Mouse (Mus musculus) intestine, embryonic 15.5 days (tissue): ENCODE measurements around the gene Rasal3. TPM values are rescaled to one million over a fixed set of nuclear protein-coding genes. Genes with fewer than 3 reads are reported as not detected.
A peak's percentile ranks its signal among the peaks of the same experiment; 100 is the strongest.

Experiments
- ATAC-seq: fragments of 200-750 bp; cut with Nextera tagmentation; 2 replicates; pipeline ENCODE4 v1.8.0; 2017; ENCODE audit warnings: moderate TSS enrichment, moderate library complexity
- H3K27ac ChIP-seq: fragments of 300-500 bp; sonication (generic); 2 replicates; pipeline ENCODE4 v1.5.1; 2015; ENCODE audit warnings: mild to moderate bottlenecking, inconsistent platforms
- H3K27me3 ChIP-seq: fragments of 300-500 bp; sonication (generic); replicated peaks from 2 replicates; pipeline ENCODE4 v1.6.1; 2015; ENCODE audit warnings: inconsistent platforms
- H3K36me3 ChIP-seq: fragments of 300-500 bp; sonication (generic); 2 replicates; pipeline ENCODE4 v1.6.1; 2015; ENCODE audit warnings: inconsistent platforms
- H3K4me1 ChIP-seq: fragments of 300-500 bp; sonication (generic); replicated peaks from 2 replicates; pipeline ENCODE4 v1.6.1; 2015; ENCODE audit warnings: inconsistent platforms
- H3K4me2 ChIP-seq: fragments of 300-500 bp; sonication (generic); replicated peaks from 2 replicates; pipeline ENCODE4 v1.6.1; 2015; ENCODE audit warnings: mild to moderate bottlenecking, inconsistent platforms
- H3K4me3 ChIP-seq: fragments of 300-500 bp; sonication (generic); replicated peaks from 2 replicates; pipeline ENCODE4 v1.5.1; 2015; ENCODE audit warnings: inconsistent platforms
- H3K9ac ChIP-seq: fragments of 300-500 bp; sonication (generic); 2 replicates; pipeline ENCODE4 v1.6.1; 2015; ENCODE audit warnings: inconsistent platforms
- H3K9me3 ChIP-seq: fragments of 300-500 bp; sonication (generic); 2 replicates; pipeline ENCODE4 v1.6.1; 2016; ENCODE audit warnings: inconsistent platforms
- WGBS: fragments of 180-500 bp; shearing (Covaris S2); methylation state at CpG from one replicate; pipeline ENCODE4 v1.1.7; 2015; 5-methylcytosine and 5-hydroxymethylcytosine counted together
- polyA plus RNA-seq: library from polyadenylated mRNA; unstranded; fragments of >200 nt; fragmentation: Nextera tagmentation; extraction: Ambion mirVana; gene quantifications from 2 replicates; pipeline ENCODE4 v1.2.1, GENCODE M21; 2015

The Rasal3 gene
- polyA plus RNA-seq, 1 experiment from 2014 or later = 1.7 TPM

DNA sequence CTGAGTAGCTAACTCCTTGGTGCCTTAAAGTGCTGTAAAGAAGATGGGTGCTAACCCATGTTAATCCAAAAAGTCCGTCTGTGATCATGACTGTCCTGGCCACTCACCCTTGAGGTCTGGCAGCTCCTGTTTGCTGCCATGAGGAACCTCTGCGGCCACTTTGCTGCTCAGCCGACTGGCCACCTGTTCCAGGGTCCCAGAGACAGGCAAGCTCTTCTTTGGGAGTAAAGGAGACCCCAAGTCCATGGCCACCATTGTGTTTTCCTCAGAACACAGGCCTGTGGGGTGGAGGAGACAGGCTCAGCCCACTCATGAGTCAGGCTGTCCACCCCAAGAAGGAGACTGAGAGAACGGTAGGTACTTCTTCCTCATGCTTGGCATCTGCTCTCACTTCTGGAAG lies 40.7 kb downstream of the Rasal3 start:
- Histone ChIP-seq H3K4me1 (peaks cover 16% of the 10 kb centered on the region), H3K4me2 (peak overlapping the region; percentile 63), H3K9ac (peak overlapping the region; percentile 98), H3K4me3 (0 out of 2 replicates have a peak overlapping the region, but pooled peaks have one; percentile 95), H3K27me3 (no peaks in the 10 kb centered on the region), H3K9me3 (no peaks in the 10 kb centered on the region), H3K36me3 (peaks cover 36% of the 10 kb centered on the region), H3K27ac (no peak overlapping the region)
- no peak for ATAC-seq
- WGBS = 75% methylated on average over 4 of the region's 4 CpGs

DNA sequence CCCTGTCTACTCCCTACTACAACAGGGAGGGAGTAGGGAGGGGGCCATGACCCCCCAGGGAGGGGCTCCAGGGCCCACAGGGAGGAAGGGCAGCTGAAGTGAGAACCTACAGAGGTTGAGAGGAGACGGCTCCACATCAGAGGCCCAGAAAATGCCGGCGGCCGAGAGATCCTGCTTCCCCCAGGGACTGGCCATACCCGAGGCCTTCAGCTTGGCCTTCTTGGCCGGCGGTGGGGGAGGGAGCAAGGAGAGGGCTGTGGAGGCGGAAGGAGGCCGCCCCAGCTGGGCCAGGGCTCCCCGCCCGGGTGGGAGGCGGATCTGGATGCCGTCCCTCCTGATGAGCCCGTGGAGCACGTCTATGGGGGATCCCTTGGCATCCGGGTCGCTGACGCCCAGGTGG lies 43.5 kb downstream of the Rasal3 start:
- Histone ChIP-seq H3K9me3 (no peaks in the 10 kb centered on the region), H3K27ac (no peak overlapping the region), H3K27me3 (no peaks in the 10 kb centered on the region), H3K36me3 (peaks cover 61% of the 10 kb centered on the region), H3K4me1 (peaks cover 14% of the 10 kb centered on the region), H3K4me3 (no peak overlapping the region), H3K9ac (no peak overlapping the region), H3K4me2 (no peak overlapping the region)
- WGBS = 88% methylated on average over 18 of the region's 18 CpGs
- no peak for ATAC-seq

DNA sequence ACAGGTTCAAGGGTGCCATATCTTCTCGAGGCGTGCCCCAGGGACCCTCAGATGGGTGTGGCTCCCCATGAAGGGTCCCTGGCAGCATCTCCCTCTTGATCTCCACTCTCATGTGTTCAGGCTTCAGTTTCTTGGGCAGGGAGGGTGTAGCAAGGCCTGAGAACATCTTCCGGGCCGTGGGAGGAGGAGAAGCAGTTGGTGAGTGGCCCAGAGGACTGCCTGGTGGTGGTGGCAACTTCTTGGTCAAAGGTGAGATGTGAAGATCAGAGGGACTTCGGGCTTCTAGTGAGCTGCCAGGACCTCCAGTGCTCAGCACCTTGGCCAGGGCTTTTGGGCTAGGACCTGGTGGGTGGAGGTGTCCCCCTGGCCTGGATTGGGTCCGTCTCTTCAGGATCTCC lies 44.4 kb downstream of the Rasal3 start:
- H3K27me3 ChIP-seq = no peaks in the 10 kb centered on the region
- no peak overlapping the region for H3K4me3 ChIP-seq
- 87% methylated on average over 6 of the region's 6 CpGs for WGBS
- no peaks in the 10 kb centered on the region for H3K9me3 ChIP-seq
- H3K4me2 ChIP-seq = no peak overlapping the region
- peaks cover 65% of the 10 kb centered on the region for H3K36me3 ChIP-seq
- ATAC-seq = no peak
- peaks cover 10% of the 10 kb centered on the region for H3K4me1 ChIP-seq
- no peak overlapping the region for H3K27ac ChIP-seq
- no peak overlapping the region for H3K9ac ChIP-seq

DNA sequence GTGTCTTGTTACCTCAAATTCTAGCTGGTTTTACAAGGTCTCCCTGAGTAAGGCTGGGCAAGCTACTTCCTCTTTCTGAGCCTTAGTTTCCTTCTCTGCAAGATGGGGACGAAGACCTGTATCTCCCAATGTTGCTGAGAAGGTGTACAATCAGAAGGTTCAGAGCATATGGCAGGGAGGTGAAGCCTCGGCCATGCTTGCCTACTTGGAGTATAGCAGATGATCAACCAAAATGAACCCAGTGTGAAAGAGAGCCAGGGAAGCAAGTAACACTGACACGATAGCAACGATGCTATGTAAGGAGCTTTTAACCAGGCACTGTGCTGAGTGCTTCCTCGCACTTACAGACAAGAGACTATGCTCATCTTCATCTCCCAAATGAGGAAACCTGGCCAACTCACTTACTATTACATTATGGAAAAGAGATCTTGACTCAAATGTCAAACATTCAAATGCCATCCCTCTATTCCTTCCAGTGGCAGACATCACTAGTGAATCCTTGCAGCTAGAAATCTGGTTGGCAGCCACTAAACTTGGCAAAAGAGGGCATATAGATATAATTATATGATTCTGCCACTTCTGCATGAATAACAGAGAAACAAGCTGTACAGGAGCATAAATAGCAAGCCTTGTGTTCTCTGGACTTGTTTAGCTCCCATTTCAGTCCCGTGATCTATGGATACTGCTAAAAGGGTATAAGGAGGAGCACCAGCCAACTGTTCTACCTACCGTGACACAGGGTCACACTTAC lies 45.0 kb downstream of the Rasal3 start:
- Histone ChIP-seq H3K9me3 (no peaks in the 10 kb centered on the region), H3K36me3 (peaks cover 65% of the 10 kb centered on the region), H3K4me3 (no peak overlapping the region), H3K4me2 (no peak overlapping the region), H3K27me3 (no peaks in the 10 kb centered on the region), H3K4me1 (peaks cover 10% of the 10 kb centered on the region), H3K9ac (no peak overlapping the region), H3K27ac (no peak overlapping the region)
- 94% methylated on average over 7 of the region's 7 CpGs for WGBS
- ATAC-seq = no peak

DNA sequence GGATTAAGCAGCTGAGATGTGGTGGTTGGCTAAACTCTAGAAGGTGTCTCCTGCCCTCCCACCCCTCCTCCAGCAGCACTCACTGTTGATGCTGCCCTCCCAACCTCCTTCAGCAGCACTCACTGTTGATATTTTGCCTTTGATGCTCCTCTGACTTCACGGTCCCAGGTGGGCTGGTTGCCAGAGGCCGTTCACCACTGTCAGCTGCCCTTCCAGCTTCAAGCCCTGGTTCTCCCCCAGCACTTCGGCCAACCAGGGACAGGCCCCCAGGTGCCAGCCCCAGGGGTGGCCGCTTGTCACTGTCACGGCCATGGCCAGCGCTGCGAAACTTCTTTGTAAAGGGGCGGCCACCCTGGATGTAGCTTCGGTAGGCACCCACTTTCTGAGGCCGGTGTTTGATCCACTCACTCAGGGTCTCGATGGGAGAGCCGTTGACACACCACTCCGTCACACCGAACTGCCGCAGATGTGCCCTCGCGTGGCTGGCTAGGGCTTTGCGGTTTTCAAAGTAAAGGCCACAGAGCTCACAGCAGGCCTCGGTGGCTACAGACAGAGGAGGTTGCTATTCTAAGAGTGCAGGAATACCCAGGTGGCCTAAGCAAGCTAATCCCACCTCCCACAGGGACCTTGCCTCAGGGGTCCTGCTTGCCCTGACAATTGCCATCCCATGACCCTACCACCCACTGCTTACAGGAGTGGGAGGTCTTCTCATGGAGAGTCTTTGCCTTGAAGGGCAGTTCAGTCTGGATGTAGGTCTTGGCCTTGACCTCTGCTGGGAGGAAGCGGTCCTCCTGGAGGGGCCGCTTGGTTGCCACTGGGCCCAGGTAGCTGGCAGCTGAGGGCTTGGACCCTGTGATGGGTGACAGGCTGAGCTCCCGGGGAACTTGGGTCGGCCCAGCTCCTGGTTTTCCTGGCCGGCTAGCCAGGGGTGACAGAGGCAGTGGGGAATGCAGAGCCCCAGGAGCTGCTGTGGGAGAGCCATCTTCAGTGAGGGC lies 46.3 kb downstream of the Rasal3 start:
- no peaks in the 10 kb centered on the region for H3K27me3 ChIP-seq
- no peak overlapping the region for H3K27ac ChIP-seq
- peaks cover 65% of the 10 kb centered on the region for H3K36me3 ChIP-seq
- no peak overlapping the region for H3K9ac ChIP-seq
- no peaks in the 10 kb centered on the region for H3K4me1 ChIP-seq
- H3K4me2 ChIP-seq = no peak overlapping the region
- no peak for ATAC-seq
- no peak overlapping the region for H3K4me3 ChIP-seq
- no peaks in the 10 kb centered on the region for H3K9me3 ChIP-seq
- 89% methylated on average over 24 of the region's 24 CpGs for WGBS

DNA sequence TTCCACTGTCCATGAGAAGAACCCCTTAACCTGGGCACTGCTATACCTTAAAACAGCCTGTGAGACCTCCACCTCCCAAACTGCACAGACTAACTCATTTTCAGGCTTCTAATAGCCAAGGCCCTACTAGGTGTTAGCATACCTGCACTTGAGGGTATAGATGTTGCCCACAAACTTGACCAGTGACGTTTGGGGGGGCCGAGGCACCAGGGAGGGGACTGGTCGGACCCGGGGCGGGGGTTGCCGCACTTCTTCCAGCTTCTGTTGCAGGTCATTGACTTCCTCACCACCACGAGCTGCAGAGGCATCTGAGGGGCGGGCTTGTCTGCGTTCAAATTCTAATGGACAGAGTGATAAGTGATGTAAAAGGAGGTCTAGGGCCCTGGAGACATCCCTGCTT lies 47.1 kb downstream of the Rasal3 start:
- Histone ChIP-seq H3K4me2 (no peak overlapping the region), H3K9ac (no peak overlapping the region), H3K36me3 (peaks cover 59% of the 10 kb centered on the region), H3K27ac (no peak overlapping the region), H3K27me3 (no peaks in the 10 kb centered on the region), H3K4me1 (no peaks in the 10 kb centered on the region), H3K4me3 (no peak overlapping the region), H3K9me3 (no peaks in the 10 kb centered on the region)
- ATAC-seq = no peak
- WGBS = 91% methylated on average over 9 of the region's 9 CpGs

DNA sequence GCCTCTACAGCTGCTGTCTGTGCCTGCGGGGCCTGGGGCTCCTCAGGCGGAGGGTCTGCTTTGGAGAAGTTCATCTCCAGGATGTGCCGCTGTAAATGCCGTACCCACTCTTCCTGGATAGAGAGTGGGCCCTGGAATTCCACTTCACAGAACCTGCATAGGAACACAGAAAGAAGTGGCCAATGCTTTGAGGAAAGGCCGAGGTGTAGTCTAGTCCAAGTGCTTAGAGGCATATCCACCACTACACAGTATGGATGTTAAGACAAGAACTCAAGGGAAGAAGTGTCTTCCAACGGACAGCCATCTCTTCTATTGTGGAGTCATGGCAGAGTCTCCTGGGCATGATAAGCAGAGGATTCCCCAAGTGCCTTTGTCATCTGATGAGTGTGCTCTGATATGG lies 48.4 kb downstream of the Rasal3 start:
- ATAC-seq = no peak
- H3K4me3 ChIP-seq = no peak overlapping the region
- H3K27me3 ChIP-seq = no peaks in the 10 kb centered on the region
- H3K4me2 ChIP-seq = no peak overlapping the region
- H3K27ac ChIP-seq = no peak overlapping the region
- H3K9me3 ChIP-seq = no peaks in the 10 kb centered on the region
- peaks cover 52% of the 10 kb centered on the region for H3K36me3 ChIP-seq
- no peaks in the 10 kb centered on the region for H3K4me1 ChIP-seq
- WGBS = 90% methylated on average over 6 of the region's 6 CpGs
- H3K9ac ChIP-seq = no peak overlapping the region

DNA sequence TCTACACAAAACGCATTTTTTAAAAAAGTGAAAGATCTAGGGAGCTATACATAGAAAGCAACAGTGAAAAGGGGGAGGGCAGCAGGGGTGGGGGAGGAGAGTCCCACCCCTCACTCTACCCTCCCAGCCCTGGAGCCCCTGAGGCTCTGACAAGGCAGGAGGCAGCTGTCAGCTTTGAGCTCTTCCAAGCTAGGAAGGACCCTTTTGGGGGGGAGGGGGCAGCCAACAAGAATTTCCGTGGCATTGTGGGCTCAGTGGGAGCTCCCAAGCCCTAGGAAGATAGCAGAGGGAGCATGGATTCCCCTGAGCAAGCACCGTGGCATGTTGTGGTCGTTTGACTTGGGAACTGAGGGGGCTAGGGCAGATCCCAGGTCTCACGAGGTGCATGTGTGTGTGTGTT lies 49.2 kb downstream of the Rasal3 start:
- peaks cover 45% of the 10 kb centered on the region for H3K36me3 ChIP-seq
- WGBS = 71% methylated on average over 5 of the region's 5 CpGs
- no peak for ATAC-seq

DNA sequence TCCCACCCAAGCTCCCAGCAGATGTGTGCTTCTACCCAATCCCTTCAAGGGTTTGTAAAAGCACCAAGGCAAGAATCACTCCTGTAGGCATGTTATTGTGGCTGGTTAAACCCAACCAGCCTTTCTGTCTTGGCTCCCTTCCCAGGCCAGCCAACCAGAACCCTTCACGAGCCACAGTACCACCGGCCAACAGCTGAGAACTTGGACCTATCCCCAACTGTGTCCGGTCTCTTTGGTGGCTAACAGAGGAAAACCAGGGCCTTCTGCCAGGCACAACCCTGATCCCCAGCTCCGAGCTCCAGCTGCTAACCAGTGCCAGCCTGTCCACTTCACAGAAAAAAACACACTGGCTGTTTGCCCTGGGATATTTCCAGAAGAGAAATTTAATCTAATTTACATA lies 49.7 kb downstream of the Rasal3 start:
- H3K36me3 ChIP-seq = peaks cover 40% of the 10 kb centered on the region
- WGBS = 83% methylated on average over 4 of the region's 4 CpGs

More for the DNA sequence above, 49.2 kb downstream of the Rasal3 start:
- 0 out of 2 replicates have a peak, but pooled peaks cover 3% of the 10 kb centered on the region for H3K4me1 ChIP-seq
- no peak overlapping the region for H3K4me3 ChIP-seq
- H3K27ac ChIP-seq = no peak overlapping the region
- no peaks in the 10 kb centered on the region for H3K27me3 ChIP-seq
- no peak overlapping the region for H3K4me2 ChIP-seq
- no peaks in the 10 kb centered on the region for H3K9me3 ChIP-seq
- no peak overlapping the region for H3K9ac ChIP-seq

DNA sequence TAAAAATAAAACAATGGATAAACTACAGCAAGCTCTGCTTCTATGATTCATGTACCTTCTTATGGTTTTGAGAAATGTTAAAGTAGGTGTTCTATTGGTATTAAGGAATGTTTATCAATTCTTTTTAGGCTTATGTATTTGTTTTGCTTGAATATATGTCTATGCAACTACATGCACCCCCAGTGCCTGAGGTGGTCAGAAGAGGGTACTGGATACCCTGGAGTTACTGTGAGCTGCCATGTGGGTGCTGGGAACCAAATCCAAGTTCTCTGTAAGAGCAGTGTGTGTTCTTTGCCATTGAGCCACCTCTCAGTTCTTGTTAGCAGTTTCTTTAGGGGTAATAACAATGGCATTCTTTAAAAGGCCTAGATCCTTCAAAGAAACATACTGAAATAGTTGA lies 51.7 kb downstream of the Rasal3 start:
- no peaks in the 10 kb centered on the region for H3K27me3 ChIP-seq
- no peaks in the 10 kb centered on the region for H3K9me3 ChIP-seq
- ATAC-seq = no peak
- no peak overlapping the region for H3K4me3 ChIP-seq
- H3K9ac ChIP-seq = no peak overlapping the region
- H3K27ac ChIP-seq = no peak overlapping the region
- H3K4me1 ChIP-seq = 0 out of 2 replicates have a peak, but pooled peaks cover 5% of the 10 kb centered on the region
- H3K4me2 ChIP-seq = no peak overlapping the region
- peaks cover 20% of the 10 kb centered on the region for H3K36me3 ChIP-seq

More for the DNA sequence above, 49.7 kb downstream of the Rasal3 start:
- H3K9ac ChIP-seq = no peak overlapping the region
- H3K27ac ChIP-seq = no peak overlapping the region
- ATAC-seq = no peak
- H3K4me2 ChIP-seq = no peak overlapping the region
- no peaks in the 10 kb centered on the region for H3K9me3 ChIP-seq
- no peaks in the 10 kb centered on the region for H3K27me3 ChIP-seq
- no peak overlapping the region for H3K4me3 ChIP-seq
- 0 out of 2 replicates have a peak, but pooled peaks cover 5% of the 10 kb centered on the region for H3K4me1 ChIP-seq

DNA sequence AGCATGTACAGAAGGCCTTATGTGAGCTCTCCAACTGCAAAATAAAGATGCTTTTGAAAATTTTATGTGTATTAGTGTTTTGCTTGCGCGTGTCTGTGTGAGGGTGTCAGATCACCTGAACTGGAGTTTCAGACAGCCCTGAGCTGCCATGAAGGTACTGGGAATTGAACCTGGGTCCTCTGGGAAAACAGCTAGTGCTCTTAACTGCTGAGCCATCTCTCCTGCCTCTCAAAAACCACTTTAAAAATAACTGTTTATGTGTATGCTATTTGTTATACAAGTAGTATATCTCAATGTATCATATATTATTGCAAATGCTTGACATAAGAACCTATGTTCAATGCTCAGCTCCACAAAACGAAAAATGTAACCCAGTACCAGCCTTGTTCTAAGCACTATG lies 52.1 kb downstream of the Rasal3 start:
- no peak for ATAC-seq

DNA sequence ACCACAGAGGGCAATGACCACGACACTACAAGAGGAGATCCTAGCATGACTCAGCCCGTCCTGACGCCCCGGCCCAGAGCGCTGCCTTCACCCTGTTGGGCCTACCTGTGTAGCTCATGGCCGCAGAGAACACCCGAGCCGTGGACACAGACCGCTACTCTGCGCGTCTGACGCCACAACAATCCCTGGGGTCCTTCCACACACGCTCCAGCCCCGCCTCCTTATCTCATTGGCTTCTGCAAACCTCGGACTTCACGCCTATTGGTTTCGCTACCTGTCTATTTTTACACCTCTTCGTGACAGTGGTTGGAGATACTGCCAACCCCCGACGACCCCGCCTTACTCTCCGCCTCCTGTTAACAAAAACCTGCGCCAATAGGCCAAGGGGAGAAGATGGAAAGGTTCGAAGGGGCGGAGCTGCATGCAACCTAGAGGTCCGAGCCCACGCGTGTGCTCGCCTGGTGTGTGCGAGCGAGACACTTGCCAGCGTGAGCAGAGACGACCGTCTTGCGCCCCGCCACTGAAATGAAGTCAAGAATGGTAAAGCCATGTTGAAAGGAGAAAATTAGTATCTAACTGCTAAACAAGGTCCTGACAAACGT lies 52.9 kb downstream of the Rasal3 start, which contains the start of gene Akap8l:
TSS of gene Akap8l (minus strand) at position 226 of the 602 bp plus-strand sequence.
- peak; percentile 99 for ATAC-seq
- peak within 1 kb of the TSS; percentile 65 for H3K4me3 ChIP-seq
- H3K36me3 ChIP-seq = peaks cover 10% of the 10 kb centered on the region
- no peaks in the 10 kb centered on the region for H3K9me3 ChIP-seq
- peak within 1 kb of the TSS; percentile 70 for H3K9ac ChIP-seq
- 0 out of 2 replicates have a peak, but pooled peaks cover 5% of the 10 kb centered on the region for H3K4me1 ChIP-seq
- WGBS = under 1% methylated on average over 37 of the region's 37 CpGs
- H3K4me2 ChIP-seq = peak within 1 kb of the TSS; percentile 69
- no peaks in the 10 kb centered on the region for H3K27me3 ChIP-seq
- peak within 1 kb of the TSS; percentile 54 for H3K27ac ChIP-seq

More for the DNA sequence above, 52.1 kb downstream of the Rasal3 start:
- 63% methylated on average over 3 of the region's 3 CpGs for WGBS
- H3K27ac ChIP-seq = no peak overlapping the region
- H3K9me3 ChIP-seq = no peaks in the 10 kb centered on the region
- peaks cover 15% of the 10 kb centered on the region for H3K36me3 ChIP-seq
- no peak overlapping the region for H3K4me3 ChIP-seq
- peak overlapping the region; percentile 66 for H3K4me2 ChIP-seq
- no peaks in the 10 kb centered on the region for H3K27me3 ChIP-seq
- H3K9ac ChIP-seq = no peak overlapping the region
- 0 out of 2 replicates have a peak, but pooled peaks cover 5% of the 10 kb centered on the region for H3K4me1 ChIP-seq
